Mouse (Mus musculus): ENCODE measurements at regions not wholly inside any gene's neighbourhood (a gene's known extent, or its start where the extent isn't known, plus 50 kb on each side); places are given as distances from the start of the nearest gene placed in this dataset.

DNA sequence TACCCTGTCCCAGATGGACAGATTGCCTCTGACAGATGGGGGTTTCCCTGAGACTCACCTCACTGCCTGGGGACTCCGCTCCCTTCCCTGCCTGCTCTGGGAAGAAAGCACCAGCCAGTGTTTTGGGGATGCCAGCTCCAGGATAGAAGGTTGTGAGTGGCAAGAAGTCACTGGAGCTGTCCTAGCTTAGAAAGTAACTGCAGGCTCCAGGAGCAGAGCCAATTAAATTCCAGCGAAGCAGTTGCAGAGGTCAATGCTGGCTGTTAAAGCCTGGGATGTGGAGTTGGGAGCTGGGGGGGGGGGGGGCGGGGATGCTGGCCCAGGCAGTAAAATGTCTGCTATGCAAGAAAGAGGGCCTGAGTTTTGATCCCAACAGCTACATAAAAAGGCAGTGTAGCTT is 69.3 kb upstream of the Prdm11 start:
- Histone ChIP-seq H3K9ac (no peak overlapping the region), H3K36me3 (no peaks in the 10 kb centered on the region), H3K27ac (replicated peaks) (no peak overlapping the region), H3K27me3 (no peaks in the 10 kb centered on the region), H3K4me1 (no peaks in the 10 kb centered on the region), H3K4me3 (replicated peaks) (no peak overlapping the region), H3K4me2 (replicated peaks) (no peak overlapping the region), H3K9me3 (replicated peaks) (no peaks in the 10 kb centered on the region)
- ATAC-seq (ENCODE audit: insufficient number of reproducible peaks, low FRiP score, low TSS enrichment, low read depth), result no peak
- 61% methylated on average over 2 of the region's 3 CpGs for WGBS

DNA sequence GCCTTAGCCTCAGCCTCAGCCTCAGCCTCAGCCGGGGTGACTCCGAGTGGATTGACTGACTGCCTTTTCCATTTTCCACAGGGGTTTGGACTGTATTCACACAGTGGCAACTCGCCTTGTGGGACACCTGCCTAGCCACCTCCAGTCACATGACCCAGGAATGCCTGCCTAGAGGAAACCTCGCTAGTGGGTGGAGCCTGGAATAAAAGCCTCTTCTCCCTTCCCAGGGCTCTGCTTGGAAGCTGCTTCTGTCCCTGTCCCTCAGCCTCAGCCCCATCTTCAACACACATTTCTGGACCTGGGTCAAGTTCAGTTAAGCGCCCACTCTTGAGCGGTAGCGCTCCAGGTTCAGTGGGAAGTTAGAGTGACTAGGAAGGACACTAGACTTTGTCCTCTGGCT is 68.0 kb upstream of the Prdm11 start:
- H3K9ac ChIP-seq, result no peak overlapping the region
- H3K4me3 ChIP-seq (replicated peaks), result no peak overlapping the region
- H3K27me3 ChIP-seq, result no peaks in the 10 kb centered on the region
- H3K36me3 ChIP-seq, result no peaks in the 10 kb centered on the region
- H3K4me2 ChIP-seq (replicated peaks), result no peak overlapping the region
- no peaks in the 10 kb centered on the region for H3K9me3 ChIP-seq (replicated peaks)
- H3K27ac ChIP-seq (replicated peaks), result no peak overlapping the region
- ATAC-seq (ENCODE audit: insufficient number of reproducible peaks, low FRiP score, low TSS enrichment, low read depth), result no peak
- 71% methylated on average over 7 of the region's 7 CpGs for WGBS
- no peaks in the 10 kb centered on the region for H3K4me1 ChIP-seq

DNA sequence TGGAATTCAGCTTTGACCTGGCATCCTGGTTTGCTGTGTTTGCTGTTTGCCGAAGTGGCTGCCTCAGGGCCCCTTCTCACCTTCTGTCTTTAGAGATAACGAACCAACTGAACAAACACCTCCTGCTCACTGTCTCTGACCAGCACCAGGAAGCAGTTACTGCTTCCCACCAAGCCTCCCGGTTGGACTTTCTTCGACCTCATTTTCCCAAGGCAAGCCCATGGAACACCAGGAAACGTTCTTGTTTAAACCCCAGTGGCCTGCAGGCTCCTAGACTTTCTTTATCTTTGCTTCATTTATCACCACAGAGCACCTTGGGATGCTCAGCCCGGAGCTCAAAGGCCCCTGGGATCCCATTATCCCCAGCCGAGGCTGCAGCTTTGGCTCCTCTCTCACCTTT is 66.4 kb upstream of the Prdm11 start:
- Histone ChIP-seq H3K36me3 (no peaks in the 10 kb centered on the region), H3K27me3 (no peaks in the 10 kb centered on the region), H3K4me1 (no peaks in the 10 kb centered on the region), H3K27ac (replicated peaks) (no peak overlapping the region), H3K4me3 (replicated peaks) (no peak overlapping the region), H3K9ac (no peak overlapping the region), H3K9me3 (replicated peaks) (no peaks in the 10 kb centered on the region), H3K4me2 (replicated peaks) (no peak overlapping the region)
- no peak for ATAC-seq (ENCODE audit: insufficient number of reproducible peaks, low FRiP score, low TSS enrichment, low read depth)
- 43% methylated on average over 7 of the region's 7 CpGs for WGBS

DNA sequence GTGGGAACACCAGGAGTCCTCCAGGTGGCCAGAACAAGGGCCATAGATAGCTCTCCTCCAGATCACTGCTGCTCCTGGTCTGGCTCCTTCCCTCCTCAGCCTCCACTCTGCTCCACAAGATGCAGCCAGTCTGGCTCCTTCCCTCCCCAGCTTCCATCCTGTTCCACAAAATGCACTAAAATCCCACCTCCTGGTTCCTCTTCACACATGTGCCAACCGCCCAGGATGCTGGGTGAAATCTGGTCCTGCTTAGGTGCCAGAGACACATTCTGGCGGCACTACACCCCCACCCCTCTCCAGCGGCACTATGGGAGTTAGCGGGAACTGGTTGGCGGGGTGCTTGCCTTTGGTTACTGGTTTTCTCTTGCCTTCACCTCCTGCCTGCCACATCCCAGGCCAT is 64.9 kb upstream of the Prdm11 start:
- no peak overlapping the region for H3K27ac ChIP-seq (replicated peaks)
- no peaks in the 10 kb centered on the region for H3K36me3 ChIP-seq
- H3K9ac ChIP-seq, result no peak overlapping the region
- H3K9me3 ChIP-seq (replicated peaks), result no peaks in the 10 kb centered on the region
- ATAC-seq (ENCODE audit: insufficient number of reproducible peaks, low FRiP score, low TSS enrichment, low read depth), result no peak
- no peak overlapping the region for H3K4me3 ChIP-seq (replicated peaks)
- no peaks in the 10 kb centered on the region for H3K27me3 ChIP-seq
- 78% methylated on average over 5 of the region's 5 CpGs for WGBS
- no peak overlapping the region for H3K4me2 ChIP-seq (replicated peaks)
- H3K4me1 ChIP-seq, result no peaks in the 10 kb centered on the region

DNA sequence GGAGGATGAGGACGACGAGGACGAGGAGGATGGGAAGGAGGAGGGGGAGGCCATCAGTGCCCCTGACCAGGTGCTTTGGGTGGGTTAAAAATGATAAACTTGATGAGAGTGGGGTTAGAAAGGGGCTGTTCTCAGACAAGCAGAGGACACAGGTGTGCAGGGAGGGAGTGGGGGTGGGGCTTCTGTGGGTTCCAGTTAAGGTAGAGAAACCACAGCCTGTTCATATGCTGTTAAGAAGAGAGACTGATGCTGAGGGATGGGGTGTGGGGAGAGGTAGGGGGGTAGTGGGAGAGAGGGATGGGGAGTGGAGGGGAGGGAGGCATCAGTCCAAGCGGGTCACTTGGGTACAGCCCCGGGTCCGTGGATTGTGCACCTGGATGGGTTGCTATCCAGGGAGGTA is 60.6 kb upstream of the Prdm11 start:
- no peaks in the 10 kb centered on the region for H3K9me3 ChIP-seq (replicated peaks)
- ATAC-seq (ENCODE audit: insufficient number of reproducible peaks, low FRiP score, low TSS enrichment, low read depth), result no peak
- no peaks in the 10 kb centered on the region for H3K27me3 ChIP-seq
- no peaks in the 10 kb centered on the region for H3K36me3 ChIP-seq
- H3K4me3 ChIP-seq (replicated peaks), result no peak overlapping the region
- H3K9ac ChIP-seq, result no peak overlapping the region
- no peak overlapping the region for H3K27ac ChIP-seq (replicated peaks)
- no peaks in the 10 kb centered on the region for H3K4me1 ChIP-seq
- 70% methylated on average over 6 of the region's 6 CpGs for WGBS
- H3K4me2 ChIP-seq (replicated peaks), result no peak overlapping the region

DNA sequence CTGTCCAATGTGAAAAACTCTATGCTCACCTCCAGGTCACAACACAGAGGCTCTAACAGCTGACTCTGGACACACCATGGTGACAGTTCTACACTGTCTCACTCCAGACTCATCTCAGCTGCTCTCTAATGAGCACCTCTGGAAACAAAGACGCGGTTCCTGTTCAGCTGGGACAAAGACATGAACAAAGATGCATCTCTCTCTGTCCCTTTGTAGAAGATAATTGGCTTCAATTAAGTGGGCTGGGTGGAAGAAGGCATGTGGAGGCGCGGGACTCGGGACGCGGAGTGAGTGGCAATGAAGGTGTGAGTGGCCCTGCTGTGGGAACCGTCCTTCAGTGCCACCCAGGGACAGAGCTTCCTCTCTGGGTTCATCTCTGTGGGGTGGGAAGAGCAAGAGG is 56.0 kb upstream of the Prdm11 start:
- H3K27ac ChIP-seq (replicated peaks), result no peak overlapping the region

DNA sequence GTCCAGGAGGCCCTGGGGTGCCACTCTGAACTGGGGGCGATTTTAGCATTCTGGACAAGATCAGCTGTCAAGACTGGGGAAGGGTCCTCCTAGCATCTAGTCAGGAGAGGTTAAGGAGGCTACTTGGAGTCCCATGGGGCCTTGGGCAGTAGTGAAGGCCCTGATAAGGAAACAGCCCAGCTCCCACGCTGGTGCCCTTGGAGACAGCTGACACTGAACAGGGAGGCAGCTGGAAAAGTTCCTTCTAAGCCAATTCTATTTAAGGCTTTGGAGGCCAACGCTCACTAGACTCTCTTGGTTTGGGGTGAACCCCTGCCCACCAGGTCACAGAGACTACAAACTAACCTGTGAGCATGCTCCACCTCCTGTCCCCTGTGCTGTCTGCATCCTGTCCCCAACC is 53.8 kb upstream of the Prdm11 start:
- no peak for ATAC-seq (ENCODE audit: insufficient number of reproducible peaks, low FRiP score, low TSS enrichment, low read depth)
- WGBS, result 60% methylated on average over 3 of the region's 3 CpGs
- no peak overlapping the region for H3K4me2 ChIP-seq (replicated peaks)

More for the DNA sequence above, 56.0 kb upstream of the Prdm11 start:
- H3K27me3 ChIP-seq, result no peaks in the 10 kb centered on the region
- no peak overlapping the region for H3K4me2 ChIP-seq (replicated peaks)
- no peaks in the 10 kb centered on the region for H3K9me3 ChIP-seq (replicated peaks)
- H3K36me3 ChIP-seq, result no peaks in the 10 kb centered on the region
- H3K4me1 ChIP-seq, result peaks cover 5% of the 10 kb centered on the region; the same call in 1 of the 2 replicates
- no peak for ATAC-seq (ENCODE audit: insufficient number of reproducible peaks, low FRiP score, low TSS enrichment, low read depth)
- WGBS, result 64% methylated on average over 8 of the region's 8 CpGs
- H3K9ac ChIP-seq, result no peak overlapping the region
- H3K4me3 ChIP-seq (replicated peaks), result no peak overlapping the region

DNA sequence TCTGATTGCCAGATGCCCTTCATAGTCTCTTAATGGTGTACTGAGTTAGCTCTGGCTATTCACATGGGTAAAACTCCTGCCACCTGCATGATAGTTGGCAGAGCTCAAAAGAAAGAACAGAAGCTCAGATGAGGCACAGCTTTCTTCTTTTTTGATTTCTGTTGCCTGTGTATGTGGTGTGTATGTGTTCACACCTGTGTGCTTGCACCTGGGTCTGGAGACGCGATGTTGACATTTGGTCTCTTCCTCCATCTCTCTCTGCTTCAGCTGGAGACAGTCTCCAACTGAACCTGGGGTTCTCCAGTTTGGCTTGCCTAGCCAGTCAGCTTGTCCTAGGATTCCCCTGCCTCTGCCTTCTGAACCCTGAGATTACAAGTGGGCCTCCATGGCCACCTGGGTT is 51.0 kb upstream of the Prdm11 start:
- no peak for ATAC-seq (ENCODE audit: insufficient number of reproducible peaks, low FRiP score, low TSS enrichment, low read depth)
- H3K27ac ChIP-seq (replicated peaks), result no peak overlapping the region
- H3K4me2 ChIP-seq (replicated peaks), result no peak overlapping the region
- no peak overlapping the region for H3K4me3 ChIP-seq (replicated peaks)
- no peaks in the 10 kb centered on the region for H3K36me3 ChIP-seq
- H3K9me3 ChIP-seq (replicated peaks), result no peaks in the 10 kb centered on the region
- 92% methylated on average over 2 of the region's 2 CpGs for WGBS
- H3K9ac ChIP-seq, result no peak overlapping the region
- H3K4me1 ChIP-seq, result peaks cover 5% of the 10 kb centered on the region; the same call in 1 of the 2 replicates
- no peaks in the 10 kb centered on the region for H3K27me3 ChIP-seq

More for the DNA sequence above, 53.8 kb upstream of the Prdm11 start:
- Histone ChIP-seq H3K27me3 (no peaks in the 10 kb centered on the region), H3K9me3 (replicated peaks) (no peaks in the 10 kb centered on the region), H3K36me3 (no peaks in the 10 kb centered on the region), H3K9ac (no peak overlapping the region), H3K4me1 (peaks cover 5% of the 10 kb centered on the region; the same call in 1 of the 2 replicates), H3K4me3 (replicated peaks) (no peak overlapping the region), H3K27ac (replicated peaks) (no peak overlapping the region)

DNA sequence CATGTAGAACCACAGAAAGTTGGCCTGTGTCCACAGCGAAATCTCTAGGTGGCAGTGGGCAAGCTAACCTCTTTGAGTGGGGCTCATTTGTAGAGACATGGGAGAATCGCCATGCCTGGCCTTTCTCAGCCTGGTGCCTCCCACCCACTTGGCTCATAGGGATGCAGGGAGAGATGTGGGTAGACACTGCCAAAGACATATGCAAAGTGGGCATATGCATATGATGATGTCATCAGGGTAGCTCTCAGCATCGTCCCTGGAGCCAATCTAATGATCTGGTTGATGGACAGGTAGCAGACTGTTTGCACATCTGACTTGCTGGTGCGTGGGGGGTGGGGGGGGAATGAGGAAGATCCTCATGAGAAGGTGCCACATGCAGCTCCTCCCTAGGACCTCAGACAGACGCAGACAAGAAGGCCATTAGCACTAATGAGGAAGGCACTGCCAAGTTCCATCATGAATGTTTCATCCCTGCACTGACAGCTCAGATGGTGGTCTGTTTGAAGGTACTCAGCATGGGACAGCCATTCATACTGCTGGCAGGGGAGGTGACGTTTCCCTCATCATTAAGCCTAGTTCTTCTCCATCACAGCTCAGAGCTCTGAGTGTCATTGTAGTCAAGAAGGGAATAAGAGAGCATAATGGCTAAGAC is 50.2 kb upstream of the Prdm11 start:
- Histone ChIP-seq H3K4me1 (peaks cover 5% of the 10 kb centered on the region; the same call in 1 of the 2 replicates), H3K36me3 (no peaks in the 10 kb centered on the region), H3K4me3 (replicated peaks) (no peak overlapping the region), H3K4me2 (replicated peaks) (no peak overlapping the region), H3K9ac (no peak overlapping the region), H3K27me3 (no peaks in the 10 kb centered on the region), H3K27ac (replicated peaks) (no peak overlapping the region), H3K9me3 (replicated peaks) (no peaks in the 10 kb centered on the region)
- no peak for ATAC-seq (ENCODE audit: insufficient number of reproducible peaks, low FRiP score, low TSS enrichment, low read depth)
- 71% methylated on average over 6 of the region's 6 CpGs for WGBS
